Mouse (Mus musculus) heart, embryonic 11.5 days (tissue): ENCODE measurements around the gene Rnf24. TPM values are rescaled to one million over a fixed set of nuclear protein-coding genes. Genes with fewer than 3 reads are reported as not detected.
A peak's percentile ranks its signal among the peaks of the same experiment; 100 is the strongest.

Experiments
- ATAC-seq: fragments of 200-750 bp; cut with Nextera tagmentation; replicated peaks from 2 replicates; pipeline ENCODE4 v1.8.0; 2017; ENCODE audit warnings: moderate library complexity; ENCODE audit not compliant: insufficient number of reproducible peaks, low FRiP score, low TSS enrichment
- H3K27ac ChIP-seq: fragments of 300-500 bp; sonication (generic); 2 replicates; pipeline ENCODE4 v1.5.1; 2014; ENCODE audit warnings: mild to moderate bottlenecking, low read depth, low read length
- H3K27me3 ChIP-seq: fragments of 300-500 bp; sonication (generic); 2 replicates; pipeline ENCODE4 v1.6.1; 2014; ENCODE audit warnings: mild to moderate bottlenecking, low read length, mixed read lengths; ENCODE audit not compliant: control insufficient read depth, insufficient read depth
- H3K36me3 ChIP-seq: fragments of 300-500 bp; sonication (generic); 2 replicates; pipeline ENCODE4 v1.6.1; 2014; ENCODE audit warnings: mild to moderate bottlenecking, low read length, moderate library complexity, mixed read lengths; ENCODE audit not compliant: control insufficient read depth, insufficient read depth
- H3K4me1 ChIP-seq: fragments of 300-500 bp; sonication (generic); 2 replicates; pipeline ENCODE4 v1.6.1; 2014; ENCODE audit warnings: low read length; ENCODE audit not compliant: control insufficient read depth, insufficient read depth
- H3K4me2 ChIP-seq: fragments of 300-500 bp; sonication (generic); 2 replicates; pipeline ENCODE4 v1.6.1; 2014; ENCODE audit warnings: mild to moderate bottlenecking, moderate library complexity
- H3K4me3 ChIP-seq: fragments of 300-500 bp; sonication (generic); 2 replicates; pipeline ENCODE4 v1.5.1; 2014; ENCODE audit warnings: low read depth, low read length
- H3K9ac ChIP-seq: fragments of 300-500 bp; sonication (generic); 2 replicates; pipeline ENCODE4 v1.6.1; 2014; ENCODE audit warnings: mild to moderate bottlenecking, low read depth, low read length, moderate library complexity
- H3K9me3 ChIP-seq: fragments of 300-500 bp; sonication (generic); replicated peaks from 2 replicates; pipeline ENCODE4 v1.6.1; 2016; ENCODE audit warnings: low read length; ENCODE audit not compliant: control insufficient read depth
- WGBS: fragments of 180-500 bp; shearing (Covaris S2); extraction: QIAGEN DNeasy Blood & Tissue Kit; methylation state at CpG from one replicate; pipeline ENCODE4 v1.1.7; 2014; ENCODE audit not compliant: insufficient replicate concordance; 5-methylcytosine and 5-hydroxymethylcytosine counted together
- polyA plus RNA-seq: library from polyadenylated mRNA; unstranded; fragments of >200 nt; fragmentation: Nextera tagmentation; extraction: Ambion mirVana; gene quantifications from 2 replicates; pipeline ENCODE4 v1.2.1, GENCODE M21; 2014

The Rnf24 gene
- polyA plus RNA-seq, 1 experiment from 2014 or later, result 1.7 TPM

DNA sequence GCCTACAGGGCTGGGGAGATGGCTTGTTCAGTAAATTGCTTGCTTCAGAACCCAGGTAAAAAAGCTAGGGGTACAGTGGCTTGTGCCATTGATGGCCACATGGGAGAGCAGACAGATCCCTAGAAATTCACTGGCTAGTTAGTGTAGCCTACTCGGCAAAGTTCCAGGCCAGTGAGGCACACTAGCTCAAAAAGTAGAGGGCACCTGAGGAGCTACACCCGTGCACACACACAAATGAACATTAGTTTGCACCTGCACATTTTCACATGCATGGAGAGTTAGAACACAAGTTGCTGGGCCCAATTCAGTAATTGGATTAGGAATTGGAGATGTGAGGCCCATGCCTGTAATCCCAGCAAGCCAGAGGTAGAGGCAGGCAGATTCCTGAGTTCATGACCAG, 87.6 kb downstream of the Rnf24 start:
- WGBS, result 86% methylated on average over 2 of the region's 2 CpGs
- Histone ChIP-seq H3K4me2 (no peak overlapping the region), H3K27me3 (no peaks in the 10 kb centered on the region), H3K9ac (no peak overlapping the region), H3K4me3 (no peak overlapping the region), H3K4me1 (peaks cover 23% of the 10 kb centered on the region), H3K9me3 (no peaks in the 10 kb centered on the region), H3K36me3 (no peaks in the 10 kb centered on the region), H3K27ac (no peak overlapping the region)
- ATAC-seq, result no peak

DNA sequence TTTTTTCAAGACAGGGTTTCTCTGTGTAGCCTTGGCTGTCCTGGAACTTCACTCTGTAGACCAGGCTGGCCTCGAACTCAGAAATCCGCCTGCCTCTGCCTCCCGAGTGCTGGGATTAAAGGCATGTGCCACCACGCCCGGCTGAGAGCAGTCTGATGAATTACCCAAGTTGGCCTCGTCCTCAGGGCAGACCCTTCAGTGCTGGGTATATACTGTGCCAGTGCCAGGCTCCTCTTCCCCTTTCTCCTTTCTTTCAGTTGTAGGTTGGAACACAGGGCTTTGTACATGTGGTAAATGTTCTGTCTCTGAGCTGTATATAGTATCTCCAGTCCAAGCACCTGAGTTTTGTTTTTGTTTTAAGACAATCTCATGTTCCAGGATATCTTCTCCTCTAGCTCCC, 88.7 kb downstream of the Rnf24 start:
- H3K4me1 ChIP-seq, result peaks cover 24% of the 10 kb centered on the region
- no peaks in the 10 kb centered on the region for H3K36me3 ChIP-seq
- 70% methylated on average over 6 of the region's 6 CpGs for WGBS
- H3K27me3 ChIP-seq, result no peaks in the 10 kb centered on the region
- peak overlapping the region; percentile 83 for H3K4me3 ChIP-seq
- H3K4me2 ChIP-seq, result peak overlapping the region; percentile 72
- ATAC-seq, result no peak
- no peaks in the 10 kb centered on the region for H3K9me3 ChIP-seq
- H3K27ac ChIP-seq, result no peak overlapping the region
- no peak overlapping the region for H3K9ac ChIP-seq

DNA sequence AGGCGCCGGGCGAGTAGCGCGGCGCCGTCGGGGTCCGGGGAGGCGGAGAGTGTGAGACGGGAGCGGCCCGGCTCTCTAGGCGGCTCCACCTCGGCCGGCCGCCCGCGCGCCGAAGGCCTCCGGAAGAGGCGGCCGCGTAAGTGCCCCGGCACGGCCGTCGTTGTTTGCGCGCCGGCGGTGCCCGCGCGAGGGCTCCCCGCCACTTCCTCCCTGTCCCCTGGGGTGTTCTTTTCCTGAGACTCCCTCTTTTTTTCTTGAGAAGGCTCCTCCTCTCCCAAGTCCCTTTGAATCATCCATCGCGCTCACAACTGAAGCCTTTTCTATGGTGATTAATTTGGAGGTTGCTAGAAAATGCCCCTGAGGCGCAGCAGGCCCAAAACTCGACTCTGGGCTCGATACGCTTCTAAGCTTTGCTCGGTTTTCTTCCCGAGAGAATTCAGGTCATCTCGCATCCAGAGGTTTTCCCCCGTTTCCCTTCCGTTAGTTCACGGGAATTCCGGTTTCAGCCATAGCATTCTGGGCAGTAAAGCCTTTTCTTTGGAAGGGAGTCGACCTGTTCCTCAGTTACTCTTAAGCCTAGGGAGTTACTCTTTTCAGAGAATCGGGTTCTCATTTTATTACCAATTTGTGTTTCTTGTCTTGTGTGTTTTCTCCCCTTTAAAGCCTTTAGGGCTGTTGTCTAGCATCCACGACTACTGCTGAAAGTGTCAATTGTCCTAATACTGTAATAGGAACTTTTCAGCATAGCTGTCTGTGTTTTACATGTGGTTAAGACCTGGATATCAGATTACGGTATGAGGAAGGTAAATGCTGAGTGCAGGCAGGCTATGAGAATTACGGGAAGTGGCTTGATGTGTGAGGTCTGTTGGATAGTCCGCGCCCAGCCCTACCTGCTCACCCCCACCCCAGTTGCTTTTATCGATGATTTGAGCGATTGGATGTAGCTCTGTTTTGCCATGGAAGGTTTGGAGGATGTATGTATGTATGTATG, 89.7 kb downstream of the Rnf24 start:
- peak overlapping the region; percentile 98 for H3K9ac ChIP-seq
- H3K9me3 ChIP-seq, result no peaks in the 10 kb centered on the region
- WGBS, result under 1% methylated on average over 58 of the region's 59 CpGs
- H3K4me3 ChIP-seq, result peak overlapping the region; percentile 83
- H3K27me3 ChIP-seq, result no peaks in the 10 kb centered on the region
- H3K4me2 ChIP-seq, result peak overlapping the region; percentile 72
- peak overlapping the region; percentile 100 for H3K27ac ChIP-seq
- peaks cover 24% of the 10 kb centered on the region for H3K4me1 ChIP-seq
- ATAC-seq, result peak; percentile 81
- H3K36me3 ChIP-seq, result no peaks in the 10 kb centered on the region

DNA sequence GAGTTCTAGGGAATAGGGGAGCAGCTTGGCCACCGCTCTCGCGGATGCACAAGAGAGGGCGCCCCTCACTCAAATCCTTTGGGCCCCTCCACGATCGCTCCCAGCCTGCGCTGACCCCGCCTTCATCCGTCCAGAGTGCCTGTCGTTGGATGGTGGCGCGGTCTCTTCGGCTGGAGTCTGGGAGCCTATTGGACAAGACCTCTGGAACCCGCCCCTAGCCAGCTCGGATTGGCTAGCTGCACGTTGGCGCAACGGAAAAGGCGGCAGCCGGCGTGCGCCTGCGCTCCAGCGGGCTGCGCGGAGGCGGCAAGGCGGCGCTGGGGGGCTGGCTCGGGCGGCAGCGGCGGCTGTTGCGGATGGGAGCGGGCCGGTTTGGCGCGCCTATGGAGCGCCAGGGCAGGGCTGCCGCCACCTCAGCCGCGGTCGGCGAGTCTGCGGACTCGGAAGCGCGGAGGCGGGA, 90.4 kb downstream of the Rnf24 start, which contains the start of gene Pank2:
Gene Pank2 (plus strand): TSS at position 283 of the 460 bp plus-strand sequence.
- peak; percentile 99 for ATAC-seq
- under 1% methylated on average over 48 of the region's 49 CpGs for WGBS

DNA sequence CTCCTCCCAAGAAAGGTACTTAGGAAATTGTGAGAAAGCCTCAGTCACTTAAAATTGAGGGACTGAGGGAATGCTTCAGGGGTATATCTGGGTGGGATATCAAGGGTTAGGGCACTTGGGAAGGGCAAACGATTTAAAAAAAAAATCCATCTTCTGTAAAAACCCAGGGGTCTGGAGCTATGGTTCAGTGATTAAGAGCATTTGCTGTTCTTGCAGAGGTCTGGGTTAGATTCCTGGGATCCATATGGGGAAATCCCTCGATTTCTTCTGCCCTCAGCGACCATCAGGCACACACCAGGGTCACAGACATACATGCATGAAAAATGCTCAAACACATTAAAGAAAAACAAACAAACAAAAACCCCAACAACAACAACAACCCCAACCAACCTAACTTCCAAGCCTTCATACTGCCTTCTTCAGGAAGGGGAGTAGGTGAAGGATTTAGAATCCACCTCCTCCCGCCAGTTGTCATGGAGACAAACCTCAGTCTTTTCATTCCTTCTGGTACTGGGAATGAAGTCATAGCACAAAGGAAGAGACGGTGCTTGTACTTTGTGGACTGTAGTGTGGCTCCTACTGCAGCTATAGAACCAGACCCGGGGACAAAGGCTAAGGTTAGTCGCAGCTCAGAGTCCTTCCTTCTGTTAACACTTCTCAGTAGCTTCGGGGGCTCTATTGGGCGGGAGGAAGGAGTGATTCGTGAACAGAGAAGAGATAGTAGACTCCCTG, 91.0 kb downstream of the Rnf24 start:
- peak overlapping the region; percentile 72 for H3K4me2 ChIP-seq
- H3K36me3 ChIP-seq, result no peaks in the 10 kb centered on the region
- WGBS, result 7% methylated on average over 10 of the region's 10 CpGs
- H3K9ac ChIP-seq, result peak overlapping the region; percentile 85
- peak; percentile 22; the same call in 1 of the 2 replicates for ATAC-seq
- no peaks in the 10 kb centered on the region for H3K27me3 ChIP-seq
- peaks cover 24% of the 10 kb centered on the region for H3K4me1 ChIP-seq
- no peaks in the 10 kb centered on the region for H3K9me3 ChIP-seq
- peak overlapping the region; percentile 100 for H3K27ac ChIP-seq
- peak overlapping the region; percentile 83 for H3K4me3 ChIP-seq

More for the DNA sequence above, 90.4 kb downstream of the Rnf24 start, which contains the start of gene Pank2:
- Histone ChIP-seq H3K27me3 (no peaks in the 10 kb centered on the region), H3K9me3 (no peaks in the 10 kb centered on the region), H3K4me2 (peak within 1 kb of the TSS; percentile 72), H3K4me3 (peak within 1 kb of the TSS; percentile 83), H3K9ac (peak within 1 kb of the TSS; percentile 98), H3K36me3 (no peaks in the 10 kb centered on the region), H3K27ac (peak within 1 kb of the TSS; percentile 100), H3K4me1 (peaks cover 24% of the 10 kb centered on the region)

DNA sequence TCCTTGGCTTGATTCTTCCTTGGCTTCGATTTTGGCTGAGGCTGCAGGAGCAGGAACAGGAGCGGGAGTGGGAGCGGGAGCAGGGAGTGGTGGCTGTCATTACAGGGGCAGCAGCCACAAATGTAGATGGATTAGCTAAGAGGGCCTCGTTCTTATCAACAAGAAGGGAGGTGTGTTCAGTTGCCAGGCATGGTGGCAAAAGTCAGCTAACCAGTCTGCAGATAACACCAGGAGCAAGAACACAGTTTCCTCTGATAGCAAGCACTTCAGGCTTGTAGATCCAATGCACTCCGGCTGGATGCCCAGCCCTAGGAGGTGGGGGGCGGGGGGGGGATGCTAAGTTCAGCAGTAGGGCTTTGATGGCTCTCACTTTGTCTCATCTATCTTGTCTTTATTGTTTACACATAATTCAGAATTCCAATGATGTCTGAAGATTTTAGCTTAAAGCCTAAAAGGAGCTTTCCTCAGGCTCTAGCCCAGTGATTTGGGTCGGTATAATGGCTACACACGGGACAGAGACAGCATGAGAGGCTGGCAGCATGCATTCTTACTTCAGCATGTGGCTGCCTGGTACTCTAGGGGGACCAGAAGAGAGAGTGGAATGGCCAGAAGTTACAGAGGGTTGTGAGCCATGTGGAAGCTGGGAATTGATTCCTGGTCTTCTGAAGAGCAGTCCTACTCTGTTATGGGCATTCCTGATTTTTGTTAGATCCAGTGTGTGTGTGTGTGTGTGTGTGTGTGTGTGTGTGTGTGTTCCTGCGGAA, 92.0 kb downstream of the Rnf24 start:
- Histone ChIP-seq H3K36me3 (no peaks in the 10 kb centered on the region), H3K4me1 (peaks cover 24% of the 10 kb centered on the region), H3K9ac (peak overlapping the region; percentile 28; the same call in 1 of the 2 replicates), H3K9me3 (no peaks in the 10 kb centered on the region), H3K27me3 (no peaks in the 10 kb centered on the region), H3K27ac (peak overlapping the region; percentile 41; the same call in 1 of the 2 replicates), H3K4me2 (peak overlapping the region; percentile 29), H3K4me3 (no peak overlapping the region)
- no peak for ATAC-seq
- 26% methylated on average over 9 of the region's 9 CpGs for whole genome bisulfite sequencing

DNA sequence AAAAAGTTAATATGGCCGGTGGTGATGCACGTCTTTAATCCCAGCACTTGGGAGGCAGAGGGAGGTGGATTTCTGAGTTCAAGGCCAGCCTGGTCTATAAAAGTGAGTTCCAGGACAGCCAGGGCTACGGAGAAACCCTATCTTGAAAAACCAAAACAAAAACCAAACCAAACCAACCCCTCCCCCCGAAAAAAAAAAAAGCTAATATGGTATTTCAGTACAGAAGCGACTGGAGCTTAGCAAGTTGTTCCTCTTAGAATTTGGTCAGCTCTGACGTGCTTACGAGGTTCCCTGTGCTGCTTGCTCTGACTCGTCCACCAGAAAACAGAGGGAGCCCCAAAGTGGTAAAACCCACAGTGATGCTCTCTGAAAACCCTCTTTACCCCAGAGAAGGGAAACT, 94.0 kb downstream of the Rnf24 start:
- H3K9me3 ChIP-seq, result no peaks in the 10 kb centered on the region
- H3K9ac ChIP-seq, result no peak overlapping the region
- H3K4me1 ChIP-seq, result peaks cover 21% of the 10 kb centered on the region
- H3K27ac ChIP-seq, result no peak overlapping the region
- no peaks in the 10 kb centered on the region for H3K27me3 ChIP-seq
- no peak overlapping the region for H3K4me3 ChIP-seq
- no peak for ATAC-seq
- 83% methylated on average over 8 of the region's 8 CpGs for WGBS
- no peaks in the 10 kb centered on the region for H3K36me3 ChIP-seq
- no peak overlapping the region for H3K4me2 ChIP-seq

DNA sequence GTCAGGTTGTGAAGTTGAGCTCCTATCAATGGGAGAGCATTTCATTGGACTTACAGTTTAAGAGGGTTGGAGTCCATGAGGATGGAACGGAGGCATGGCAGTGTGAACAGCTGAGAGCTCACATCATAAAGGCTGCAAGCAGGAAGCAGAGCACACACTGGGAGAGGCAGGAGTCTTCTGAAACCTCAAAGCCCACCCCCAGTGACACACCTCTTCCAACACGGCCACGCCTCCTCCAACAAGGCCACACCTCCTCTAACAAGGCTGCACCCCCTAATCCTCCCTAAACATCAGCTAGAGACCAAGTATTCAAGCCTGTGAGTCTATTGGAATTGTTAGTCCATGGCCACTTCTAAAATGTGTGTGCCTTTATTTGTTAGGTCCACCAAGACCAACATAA, 97.0 kb downstream of the Rnf24 start:
- H3K4me2 ChIP-seq, result no peak overlapping the region
- WGBS, result 53% methylated on average over 3 of the region's 3 CpGs
- no peak for ATAC-seq

More for the DNA sequence above, 97.0 kb downstream of the Rnf24 start:
- H3K9ac ChIP-seq, result no peak overlapping the region
- no peaks in the 10 kb centered on the region for H3K9me3 ChIP-seq
- peaks cover 16% of the 10 kb centered on the region for H3K4me1 ChIP-seq
- H3K27ac ChIP-seq, result no peak overlapping the region
- H3K27me3 ChIP-seq, result no peaks in the 10 kb centered on the region
- H3K36me3 ChIP-seq, result no peaks in the 10 kb centered on the region
- no peak overlapping the region for H3K4me3 ChIP-seq
